8 mouse cellular contexts compared by ENCODE assay signal in genomic region chr5:142549961-142550705, GRCm38 (mm10). TPM values are rescaled to one million over a fixed set of nuclear protein-coding genes. Genes with fewer than 3 reads are reported as not detected.
DNase-seq lines count a peak whose midpoint lies in the region; ATAC-seq and TF ChIP-seq lines count a peak whose summit lies in the region.

No protein-coding gene starts in this region.

- intact Hi-C loops in heart, postnatal 25 days (cut with DNase I) = loop anchor here (2.0 kb wide), 1 partner anchor 47 kb away; no protein-coding TSS in a partner anchor

- H3K4me3 ChIP-seq in forebrain, postnatal 0 days (ENCODE audit: low read depth, low read length) = peak overlapping the region; percentile 68
- peak overlapping the region; percentile 63 for H3K4me3 ChIP-seq in lung, embryonic 15.5 days

- peak; percentile 9 to 28 for DNase-seq in urinary bladder, adult 18-20 months (ENCODE audit: low spot score in 2 of 2)
- DNase-seq in urinary bladder, postnatal 10 days (ENCODE audit: low spot score) = no peak
- DNase-seq in forebrain, postnatal 0 days = peak; percentile 63
- DNase-seq in heart, postnatal 25 days (ENCODE audit: low spot score) = peak; percentile 12
- peak; percentile 35 to 42 for DNase-seq in layer of hippocampus, adult 8-10 months (ENCODE audit: low spot score in 2 of 2)
- peak; percentile 57 for DNase-seq in right cerebral cortex, adult 18-20 months
- DNase-seq in spleen, postnatal 36 days (ENCODE audit: low spot score in 2 of 2) = no peak

- no peaks in the 10 kb centered on the region for H3K27me3 ChIP-seq in forebrain, postnatal 0 days (ENCODE audit: insufficient read depth, low read length)
- H3K27me3 ChIP-seq in lung, embryonic 15.5 days = peaks cover 6% of the 10 kb centered on the region; the same call in 1 of the 2 replicates

- peak overlapping the region; percentile 67 for H3K9ac ChIP-seq in forebrain, postnatal 0 days
- H3K9ac ChIP-seq in lung, embryonic 15.5 days = peak overlapping the region; percentile 47

- H3K4me2 ChIP-seq in forebrain, postnatal 0 days (ENCODE audit: low read depth) = peak overlapping the region; percentile 87
- peak overlapping the region; percentile 100 for H3K4me2 ChIP-seq in lung, embryonic 15.5 days

- H3K4me1 ChIP-seq in forebrain, postnatal 0 days (ENCODE audit: insufficient read depth) = no peaks in the 10 kb centered on the region
- peaks cover 27% of the 10 kb centered on the region for H3K4me1 ChIP-seq in lung, embryonic 15.5 days

- no peaks in the 10 kb centered on the region for H3K9me3 ChIP-seq in forebrain, postnatal 0 days (ENCODE audit: low read length)
- H3K9me3 ChIP-seq in lung, embryonic 15.5 days = no peaks in the 10 kb centered on the region

- peak overlapping the region; percentile 64; the same call in 1 of the 2 replicates for H3K27ac ChIP-seq in forebrain, postnatal 0 days (ENCODE audit: low read depth, low read length)
- no peak overlapping the region for H3K27ac ChIP-seq in lung, embryonic 15.5 days

- peak; percentile 34 for ATAC-seq in forebrain, postnatal 0 days
- peak; percentile 31 for ATAC-seq in lung, embryonic 15.5 days (ENCODE audit: borderline replicate concordance, extremely low read depth, low FRiP score, low TSS enrichment)

- 2% methylated on average over 31 of the region's 31 CpGs for WGBS in forebrain, postnatal 0 days
- 3% methylated on average over 31 of the region's 31 CpGs for WGBS in lung, embryonic 15.5 days

- no peaks in the 10 kb centered on the region for H3K36me3 ChIP-seq in forebrain, postnatal 0 days (ENCODE audit: insufficient read depth)
- no peaks in the 10 kb centered on the region for H3K36me3 ChIP-seq in lung, embryonic 15.5 days

- no peak for TF ChIP-seq CTCF in forebrain, postnatal 0 days (IDR thresholded peaks at IDR 0.05; ENCODE audit: low read depth)

RNA-seq across cellular contexts. Expression of gene Radil, which starts 0.8 kb away (rescaled TPM):
- total RNA-seq in forebrain, postnatal 0 days (2014; rRNA removed) = 10.8 and 20.7 TPM in 2 replicates
- 6.0 and 10.4 TPM in 2 replicates for polyA plus RNA-seq in forebrain, postnatal 0 days (2015; fragmentation: Nextera tagmentation; extraction: Ambion mirVana)
- total RNA-seq in heart, postnatal 25 days (2021) = 1 to 10 TPM; 2.0 to 2.4 TPM
- total RNA-seq in layer of hippocampus, adult 8-10 months (2022) = 10 to 100 TPM; 12.2 to 18.1 (median 13.7) TPM
- 2.6 and 3.5 TPM in 2 replicates for polyA plus RNA-seq in lung, embryonic 15.5 days (2015; fragmentation: Nextera tagmentation; extraction: Ambion mirVana)

RNA-seq across cellular contexts. Expression of gene Papolb, which starts 20.3 kb away (rescaled TPM):
- 0.38 and 0.62 TPM in 2 replicates for total RNA-seq in forebrain, postnatal 0 days (2014; rRNA removed)
- 0.12 and 0.13 TPM in 2 replicates for polyA plus RNA-seq in forebrain, postnatal 0 days (2015; fragmentation: Nextera tagmentation; extraction: Ambion mirVana)
- total RNA-seq in heart, postnatal 25 days (2021) = under 1 TPM; 0.06 to 0.08 TPM
- total RNA-seq in layer of hippocampus, adult 8-10 months (2022) = under 1 TPM; 0.55 to 0.87 (median 0.66) TPM
- 0.15 and 0.21 TPM in 2 replicates for polyA plus RNA-seq in lung, embryonic 15.5 days (2015; fragmentation: Nextera tagmentation; extraction: Ambion mirVana)

RNA-seq across cellular contexts. Expression of gene Mmd2, which starts 58.5 kb away (rescaled TPM):
- total RNA-seq in forebrain, postnatal 0 days (2014; rRNA removed) = 112 and 118 TPM in 2 replicates
- polyA plus RNA-seq in forebrain, postnatal 0 days (2015; fragmentation: Nextera tagmentation; extraction: Ambion mirVana) = 107 and 127 TPM in 2 replicates
- under 1 TPM; 0.11 to 0.21 TPM for total RNA-seq in heart, postnatal 25 days (2021)
- total RNA-seq in layer of hippocampus, adult 8-10 months (2022) = 100 to 1,000 TPM; 134 to 158 (median 153) TPM
- 0.35 and 0.59 TPM in 2 replicates for polyA plus RNA-seq in lung, embryonic 15.5 days (2015; fragmentation: Nextera tagmentation; extraction: Ambion mirVana)

Comparison
In these comparisons a context has a peak if more than half of its experiments do, and no peak if none do; other contexts are left out.
1. DNase-seq: peak in urinary bladder, adult 18-20 months (2 of 2), forebrain, postnatal 0 days (single experiment), heart, postnatal 25 days (single experiment), layer of hippocampus, adult 8-10 months (2 of 2) and right cerebral cortex, adult 18-20 months (single experiment); none in urinary bladder, postnatal 10 days (single experiment) and spleen, postnatal 36 days (0 of 2).
2. RNA of gene Mmd2, which starts 58.5 kb away (total RNA-seq): 134 to 158 TPM in layer of hippocampus, adult 8-10 months and 112 to 118 TPM in forebrain, postnatal 0 days; 0.11 to 0.21 TPM in heart, postnatal 25 days; every median in the first group is over 10 times any median in the second.